Comparison of ENCODE assay signal across 9 mouse cellular contexts in genomic region chr10:111599297-111600250, GRCm38 (mm10).
A peak's percentile ranks its signal among the peaks of the same experiment; 100 is the strongest.
DNase-seq lines count a peak whose midpoint lies in the region; ATAC-seq and TF ChIP-seq lines count a peak whose summit lies in the region.
"Had no signal": no experiment of that assay in that cellular context is flagged by ENCODE, and none has a peak within 500 bp of the region (broad histone marks: within the 10 kb centered on the region; RNA-seq: fewer than 3 reads in every experiment).

No protein-coding gene starts in this region.

- DNase-seq in intestine, embryonic 14.5 days (ENCODE audit: low spot score): peak; percentile 59
- DNase-seq in Patski (ENCODE audit: low read depth, low spot score): no peak
- peak; percentile 36 for DNase-seq in kidney, postnatal 14 days
- no peak for DNase-seq in right cerebral cortex, postnatal 36 days (ENCODE audit: low spot score in 2 of 2)
- DNase-seq in left cerebral cortex, adult 18-20 months (ENCODE audit: low spot score in 2 of 2): no peak
- DNase-seq in midbrain, postnatal 0 days (ENCODE audit: low spot score): no peak

- no peak overlapping the region for H3K9ac ChIP-seq in intestine, embryonic 14.5 days (ENCODE audit: low read length)
- no peak overlapping the region for H3K9ac ChIP-seq in intestine, postnatal 0 days (ENCODE audit: low read depth, low read length)
- H3K9ac ChIP-seq in embryonic facial prominence, embryonic 13.5 days: no peak overlapping the region
- no peak overlapping the region for H3K9ac ChIP-seq in midbrain, postnatal 0 days (replicated peaks; ENCODE audit: low read length, poor library complexity, severe bottlenecking)

- no peak for ATAC-seq in intestine, embryonic 14.5 days (replicated peaks; ENCODE audit: low FRiP score, low TSS enrichment, low read depth)
- ATAC-seq in intestine, postnatal 0 days: no peak
- ATAC-seq in Patski: peak; percentile 48
- ATAC-seq in embryonic facial prominence, embryonic 13.5 days (ENCODE audit: insufficient number of reproducible peaks, insufficient read depth, low FRiP score, low TSS enrichment, low read depth): no peak
- no peak for ATAC-seq in midbrain, postnatal 0 days (ENCODE audit: low FRiP score)

- CTCF ChIA-PET in Patski (lab: Charles Lee): interaction anchor here (1.6 kb wide), 1 partner anchor 9 kb away, joined by 3 read pairs; no protein-coding TSS in a partner anchor

- no peaks in the 10 kb centered on the region for H3K27me3 ChIP-seq in intestine, embryonic 14.5 days (replicated peaks; ENCODE audit: control insufficient read depth, insufficient read depth, low read length)
- no peaks in the 10 kb centered on the region for H3K27me3 ChIP-seq in intestine, postnatal 0 days (replicated peaks; ENCODE audit: control insufficient read depth, insufficient read depth, low read length)
- no peaks in the 10 kb centered on the region for H3K27me3 ChIP-seq in Patski
- H3K27me3 ChIP-seq in embryonic facial prominence, embryonic 13.5 days: no peaks in the 10 kb centered on the region
- no peaks in the 10 kb centered on the region for H3K27me3 ChIP-seq in midbrain, postnatal 0 days (ENCODE audit: insufficient read depth, low read length)

- no peak for TF ChIP-seq CTCF in intestine, postnatal 0 days (IDR thresholded peaks at IDR 0.05; ENCODE audit: low read depth)
- no peak for TF ChIP-seq CTCF in Patski (IDR thresholded peaks at IDR 0.05)
- TF ChIP-seq CTCF in midbrain, postnatal 0 days (IDR thresholded peaks at IDR 0.05): no peak

- in situ Hi-C loops in Patski (cut with MboI; ENCODE audit: low pct_unique_long_range_greater_than_20kb): no loop called here

- peak overlapping the region; percentile 20; the same call in 1 of the 2 replicates for H3K4me2 ChIP-seq in intestine, embryonic 14.5 days (ENCODE audit: low read length)
- no peak overlapping the region for H3K4me2 ChIP-seq in intestine, postnatal 0 days (replicated peaks; ENCODE audit: low read depth)
- H3K4me2 ChIP-seq in embryonic facial prominence, embryonic 13.5 days: 0 out of 2 replicates have a peak overlapping the region, but pooled peaks have one; percentile 3
- no peak overlapping the region for H3K4me2 ChIP-seq in midbrain, postnatal 0 days (ENCODE audit: low read depth, low read length, poor library complexity, severe bottlenecking)

- WGBS in intestine, embryonic 14.5 days: 68% methylated on average over 10 of the region's 10 CpGs
- WGBS in intestine, postnatal 0 days: 36% methylated on average over 10 of the region's 10 CpGs
- WGBS in embryonic facial prominence, embryonic 13.5 days: 66% methylated on average over 10 of the region's 10 CpGs
- WGBS in midbrain, postnatal 0 days: 68% methylated on average over 10 of the region's 10 CpGs

- peaks cover 37% of the 10 kb centered on the region for H3K4me1 ChIP-seq in intestine, embryonic 14.5 days (replicated peaks; ENCODE audit: control insufficient read depth, insufficient read depth, low read length)
- peaks cover 23% of the 10 kb centered on the region; the same call in 1 of the 2 replicates for H3K4me1 ChIP-seq in intestine, postnatal 0 days (replicated peaks; ENCODE audit: control insufficient read depth, insufficient read depth, low read length)
- peaks cover 26% of the 10 kb centered on the region for H3K4me1 ChIP-seq in embryonic facial prominence, embryonic 13.5 days
- H3K4me1 ChIP-seq in midbrain, postnatal 0 days (ENCODE audit: insufficient read depth, low read length): no peaks in the 10 kb centered on the region

- H3K36me3 ChIP-seq in intestine, embryonic 14.5 days (ENCODE audit: control insufficient read depth, insufficient read depth, low read length): no peaks in the 10 kb centered on the region
- H3K36me3 ChIP-seq in intestine, postnatal 0 days (ENCODE audit: control insufficient read depth, insufficient read depth): no peaks in the 10 kb centered on the region
- no peaks in the 10 kb centered on the region for H3K36me3 ChIP-seq in embryonic facial prominence, embryonic 13.5 days
- no peaks in the 10 kb centered on the region for H3K36me3 ChIP-seq in midbrain, postnatal 0 days (ENCODE audit: insufficient read depth, low read length)
- H3K36me3 ChIP-seq: G1E had no signal

- H3K9me3 ChIP-seq in intestine, embryonic 14.5 days (ENCODE audit: control insufficient read depth, low read length): no peaks in the 10 kb centered on the region
- no peaks in the 10 kb centered on the region for H3K9me3 ChIP-seq in intestine, postnatal 0 days (ENCODE audit: control insufficient read depth)
- H3K9me3 ChIP-seq in embryonic facial prominence, embryonic 13.5 days: no peaks in the 10 kb centered on the region
- no peaks in the 10 kb centered on the region for H3K9me3 ChIP-seq in midbrain, postnatal 0 days (ENCODE audit: low read length)
- H3K9me3 ChIP-seq: G1E had no signal

- H3K4me3 ChIP-seq in intestine, embryonic 14.5 days (ENCODE audit: low read depth, low read length): no peak overlapping the region
- H3K4me3 ChIP-seq in intestine, postnatal 0 days (ENCODE audit: low read depth, low read length): no peak overlapping the region
- H3K4me3 ChIP-seq in embryonic facial prominence, embryonic 13.5 days: no peak overlapping the region
- no peak overlapping the region for H3K4me3 ChIP-seq in midbrain, postnatal 0 days (ENCODE audit: low read depth, low read length)

- POLR2A ChIA-PET in Patski (lab: Charles Lee): interaction anchor here (0.6 to 0.7 kb wide), 3 partner anchors 9 to 238 kb away, joined by 3 to 4 read pairs (median 3); no protein-coding TSS in a partner anchor

- peak overlapping the region; percentile 67 for H3K27ac ChIP-seq in intestine, embryonic 14.5 days (ENCODE audit: low read depth)
- H3K27ac ChIP-seq in intestine, postnatal 0 days (ENCODE audit: low read depth, low read length): no peak overlapping the region
- peak overlapping the region; percentile 61 for H3K27ac ChIP-seq in embryonic facial prominence, embryonic 13.5 days
- no peak overlapping the region for H3K27ac ChIP-seq in midbrain, postnatal 0 days (ENCODE audit: low read depth, low read length)

Comparison
In these comparisons a context has a peak if more than half of its experiments do, and no peak if none do; other contexts are left out.
1. H3K27ac ChIP-seq: peak in intestine, embryonic 14.5 days (single experiment) and embryonic facial prominence, embryonic 13.5 days (single experiment); none in intestine, postnatal 0 days (single experiment) and midbrain, postnatal 0 days (single experiment).
2. H3K4me2 ChIP-seq: peak in intestine, embryonic 14.5 days (single experiment) and embryonic facial prominence, embryonic 13.5 days (single experiment); none in intestine, postnatal 0 days (single experiment) and midbrain, postnatal 0 days (single experiment).
3. DNase-seq: peak in intestine, embryonic 14.5 days (single experiment) and kidney, postnatal 14 days (single experiment); none in Patski (single experiment), right cerebral cortex, postnatal 36 days (0 of 2), left cerebral cortex, adult 18-20 months (0 of 2) and midbrain, postnatal 0 days (single experiment).